Mouse (Mus musculus) inflammation-experienced regulatory T-cells, adult 6 months (primary cell): ENCODE data around the gene Zfp599. TPM values are rescaled to one million over a fixed set of nuclear protein-coding genes. Genes with fewer than 3 reads are reported as not detected.

Source experiments
- ATAC-seq: one replicate; pipeline ENCODE4 v1.8.0; 2017
- polyA plus RNA-seq, 3 experiments: library from polyadenylated mRNA; unstranded; fragments of 100-300 nt; shearing (Covaris generic); gene quantifications; one replicate each; pipeline ENCODE4 v1.2.1; 2017

The Zfp599 gene
- polyA plus RNA-seq, 3 experiments from 2014 or later, result 5.2 to 8.8 (median 7.8) TPM

GRCm38 (mm10) chr9:22224066-22224465, 35.6 kb downstream of the Zfp599 start:
- ATAC-seq, result no peak

GRCm38 (mm10) chr9:22217858-22218493, 41.7 kb downstream of the Zfp599 start:
- ATAC-seq, result no peak

GRCm38 (mm10) chr9:22216705-22217104, 43.0 kb downstream of the Zfp599 start:
- no peak for ATAC-seq

GRCm38 (mm10) chr9:22214549-22214948, 45.1 kb downstream of the Zfp599 start:
- ATAC-seq, result no peak

GRCm38 (mm10) chr9:22213785-22214194, 45.9 kb downstream of the Zfp599 start:
- ATAC-seq, result no peak

Other genes with a start within 250 kb of the Zfp599 start
- gene Elavl3, start 207.9 kb downstream of the Zfp599 start, polyA plus RNA-seq, result not detected
- not detected for gene Gm49318, start 188.6 kb downstream of the Zfp599 start, polyA plus RNA-seq
- gene Zfp653, start 188.5 kb downstream of the Zfp599 start, polyA plus RNA-seq, result 1 to 10 TPM; 2.9 to 7.0 (median 6.5) TPM
- 10 to 100 TPM; 27.7 to 40.0 (median 37.7) TPM for gene Ecsit, start 174.5 kb downstream of the Zfp599 start, polyA plus RNA-seq
- gene Cnn1, start 160.7 kb downstream of the Zfp599 start, polyA plus RNA-seq, result under 1 TPM; 0.20 to 0.36 (median 0.32) TPM
- 10 to 100 TPM; 76.4 to 98.9 (median 89.4) TPM for gene Elof1, start 142.7 kb downstream of the Zfp599 start, polyA plus RNA-seq
- 100 to 1,000 TPM; 155 to 257 (median 245) TPM for gene Acp5, start 124.2 kb downstream of the Zfp599 start, polyA plus RNA-seq
- gene Pigyl, start 103.0 kb downstream of the Zfp599 start, polyA plus RNA-seq, result 10 to 100 TPM; 40.1 to 46.8 (median 43.2) TPM
- gene Zfp872, start 71.8 kb downstream of the Zfp599 start, polyA plus RNA-seq, result not detected
- gene Zfp809, start 34.2 kb downstream of the Zfp599 start, polyA plus RNA-seq, result 10 to 100 TPM; 39.0 to 42.2 (median 40.6) TPM
- gene Zfp810, start 47.8 kb upstream of the Zfp599 start, polyA plus RNA-seq, result 10 to 100 TPM; 10.7 to 21.5 (median 17.5) TPM
- gene Anln, start 129.3 kb upstream of the Zfp599 start, polyA plus RNA-seq, result 10 to 100 TPM in 1 of 3 experiments, 1 to 10 TPM in 1, under 1 TPM in 1; 0.87 to 12.0 (median 1.3) TPM
- gene 9530077C05Rik, start 151.6 kb upstream of the Zfp599 start, polyA plus RNA-seq, result 1 to 10 TPM; 1.4 to 2.3 (median 1.6) TPM
- gene Gm17545, start 194.4 kb upstream of the Zfp599 start, polyA plus RNA-seq, result not detected
- gene Rp9, start 209.8 kb upstream of the Zfp599 start, polyA plus RNA-seq, result 10 to 100 TPM; 19.6 to 37.9 (median 37.9) TPM
- 10 to 100 TPM in 2 of 3 experiments, 1 to 10 TPM in 1; 9.0 to 16.0 (median 12.0) TPM for gene Bbs9, start 215.8 kb upstream of the Zfp599 start, polyA plus RNA-seq